Mouse (Mus musculus) liver, embryonic 14.5 days (tissue): ENCODE data around the gene Saxo2.

Experiments
- CTCF ChIP-seq: IDR thresholded peaks from 2 replicates; pipeline ENCODE4 v1.5.1; 2016; ENCODE audit warnings: antibody characterized with exemption, low read depth, control low read depth
- EP300 ChIP-seq: IDR thresholded peaks from 2 replicates; pipeline ENCODE4 v1.6.1; 2016; ENCODE audit warnings: antibody characterized with exemption, low read depth

- TF ChIP-seq CTCF (no peak), EP300 (no peak)
These were observed 16.3 kb upstream of the Saxo2 start for GRCm38 (mm10) chr7:82664604-82665003.
